Mouse (Mus musculus): ENCODE results near the gene Rhod. TPM values are rescaled to one million over a fixed set of nuclear protein-coding genes. Genes with fewer than 3 reads are reported as not detected.

Rhod gene
- polyA plus RNA-seq, 1 experiment from 2014 or later, result 18.3 TPM

DNA sequence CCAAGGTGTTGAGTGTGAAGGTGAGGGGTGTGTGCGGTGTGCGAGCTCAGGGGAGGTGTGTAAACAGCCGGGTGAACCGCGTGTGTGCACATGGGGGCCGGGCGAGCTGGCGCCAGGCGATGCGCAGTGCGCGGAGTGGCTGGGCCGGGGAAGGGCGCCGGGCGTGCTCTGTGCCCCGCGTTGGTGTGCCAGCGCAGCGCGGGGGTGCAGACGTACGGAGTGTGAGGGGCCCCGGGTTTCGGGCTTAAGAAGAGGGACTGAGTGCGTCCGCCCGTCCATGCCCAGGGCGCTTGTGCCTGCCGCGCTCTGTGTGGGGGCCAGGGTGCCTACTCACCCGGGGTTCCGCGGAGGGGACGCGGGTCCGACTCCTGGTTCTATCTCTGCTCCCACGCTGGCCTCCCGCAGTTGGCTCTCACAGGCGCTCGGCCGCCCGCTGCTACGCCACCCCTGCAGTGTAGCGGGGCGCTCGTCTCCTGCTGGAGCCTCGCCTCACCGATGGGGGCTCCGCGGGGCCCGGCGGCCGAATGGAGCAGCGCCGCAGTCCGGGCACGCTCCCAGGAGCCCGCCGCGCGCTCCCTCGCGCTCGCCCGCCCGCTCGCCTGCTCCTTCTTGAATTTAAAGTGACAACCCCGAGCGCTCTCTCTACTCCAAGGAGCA, 37.5 kb upstream of the Rhod start:
- Histone ChIP-seq H3K9ac (ENCODE audit: low read length) (peak overlapping the region; percentile 73), H3K27ac (ENCODE audit: low read length) (no peak overlapping the region), H3K4me3 (ENCODE audit: low read length) (peak overlapping the region; percentile 57), H3K4me2 (ENCODE audit: low read depth, low read length) (peak overlapping the region; percentile 97), H3K4me1 (ENCODE audit: control insufficient read depth, insufficient read depth, low read length) (peaks cover 8% of the 10 kb centered on the region), H3K9me3 (replicated peaks; ENCODE audit: control insufficient read depth, low read length) (no peaks in the 10 kb centered on the region), H3K36me3 (ENCODE audit: control insufficient read depth, insufficient read depth) (no peaks in the 10 kb centered on the region), H3K27me3 (ENCODE audit: control insufficient read depth, insufficient read depth, low read length) (peaks cover 32% of the 10 kb centered on the region)
- WGBS, result under 1% methylated on average over 70 of the region's 70 CpGs
- peak; percentile 71 for ATAC-seq (replicated peaks; ENCODE audit: extremely low read depth, insufficient read depth, low FRiP score)

DNA sequence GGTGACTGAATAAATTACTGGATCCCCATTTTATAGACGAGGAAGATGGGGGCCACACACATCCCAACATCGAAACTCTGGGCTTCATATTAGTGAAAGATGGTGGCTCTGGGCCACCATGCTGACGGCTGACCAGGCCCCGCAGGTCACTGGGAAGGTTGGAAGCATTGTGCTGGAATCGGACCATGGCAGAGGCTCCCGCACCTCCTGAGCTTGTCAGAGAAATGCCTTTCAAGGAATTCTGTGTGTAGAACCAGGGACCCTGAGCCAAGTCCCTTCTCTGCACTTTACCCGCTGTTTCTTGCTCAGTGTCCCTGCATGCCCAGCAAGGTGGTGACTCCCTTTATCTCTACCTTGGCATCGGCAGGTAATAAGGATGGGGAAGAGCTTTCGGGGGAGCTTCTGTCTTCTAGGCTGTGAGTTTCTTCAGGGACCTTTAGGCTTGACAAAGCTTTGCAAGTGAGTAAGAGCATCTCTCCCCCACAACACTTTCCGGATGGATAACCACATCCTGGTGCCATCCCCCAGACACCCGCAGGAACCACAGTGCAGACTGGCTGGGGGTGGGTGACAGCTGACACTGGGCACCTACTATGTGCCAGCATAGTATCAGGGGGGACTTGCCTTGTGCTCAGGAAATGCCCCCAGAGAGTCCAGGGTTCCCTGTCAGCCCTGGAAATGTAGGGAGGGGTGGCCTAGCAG, 36.1 kb upstream of the Rhod start:
- H3K4me1 ChIP-seq (ENCODE audit: control insufficient read depth, insufficient read depth, low read length), result peaks cover 8% of the 10 kb centered on the region
- no peak overlapping the region for H3K4me3 ChIP-seq (ENCODE audit: low read length)
- WGBS, result 79% methylated on average over 11 of the region's 11 CpGs
- H3K9me3 ChIP-seq (replicated peaks; ENCODE audit: control insufficient read depth, low read length), result no peaks in the 10 kb centered on the region
- H3K27ac ChIP-seq (ENCODE audit: low read length), result no peak overlapping the region
- no peak overlapping the region for H3K4me2 ChIP-seq (ENCODE audit: low read depth, low read length)
- H3K36me3 ChIP-seq (ENCODE audit: control insufficient read depth, insufficient read depth), result no peaks in the 10 kb centered on the region
- H3K9ac ChIP-seq (ENCODE audit: low read length), result no peak overlapping the region
- ATAC-seq (replicated peaks; ENCODE audit: extremely low read depth, insufficient read depth, low FRiP score), result no peak
- peaks cover 32% of the 10 kb centered on the region for H3K27me3 ChIP-seq (ENCODE audit: control insufficient read depth, insufficient read depth, low read length)

DNA sequence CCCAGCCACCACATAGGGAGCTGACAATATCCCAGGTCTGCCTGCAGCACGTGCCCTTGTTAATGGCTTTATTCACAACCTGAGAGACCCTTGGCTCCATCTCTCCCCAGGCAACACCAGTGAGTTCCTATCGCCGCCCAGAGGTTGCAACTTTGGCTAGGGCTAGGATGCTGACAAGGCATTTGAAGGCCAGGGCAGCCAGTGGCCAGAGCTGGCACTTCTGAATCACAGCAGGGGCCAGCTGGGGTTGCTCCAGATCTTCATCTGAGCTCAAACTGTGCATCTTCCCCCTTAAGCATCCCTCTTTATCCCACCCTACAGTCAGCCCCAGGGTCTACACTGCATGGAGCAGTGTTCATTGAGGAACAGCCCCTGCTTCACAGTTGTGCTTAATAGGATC, 35.5 kb upstream of the Rhod start:
- 50% methylated on average over 3 of the region's 3 CpGs for WGBS

DNA sequence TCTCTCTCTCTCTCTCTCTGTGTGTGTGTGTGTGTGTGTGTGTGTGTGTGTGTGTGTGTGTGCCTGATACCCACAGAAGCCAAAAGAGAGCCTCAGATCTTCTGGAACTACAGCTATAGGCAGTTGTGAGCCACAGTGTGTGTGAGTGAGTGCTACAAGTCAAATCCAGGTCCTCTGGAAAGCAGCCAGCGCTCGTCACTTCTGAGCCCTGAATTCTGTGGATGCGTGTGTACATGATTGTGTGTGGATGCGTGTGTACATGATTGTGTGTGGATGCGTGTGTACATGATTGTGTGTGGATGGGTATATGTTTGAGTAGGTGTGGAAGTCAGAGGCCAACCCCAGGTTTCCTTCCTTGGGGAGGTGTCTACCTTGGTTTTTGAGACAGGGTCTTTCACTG, 34.3 kb upstream of the Rhod start:
- Histone ChIP-seq H3K4me1 (ENCODE audit: control insufficient read depth, insufficient read depth, low read length) (peaks cover 8% of the 10 kb centered on the region), H3K36me3 (ENCODE audit: control insufficient read depth, insufficient read depth) (no peaks in the 10 kb centered on the region), H3K4me2 (ENCODE audit: low read depth, low read length) (no peak overlapping the region), H3K9me3 (replicated peaks; ENCODE audit: control insufficient read depth, low read length) (no peaks in the 10 kb centered on the region), H3K27ac (ENCODE audit: low read length) (no peak overlapping the region), H3K4me3 (ENCODE audit: low read length) (no peak overlapping the region), H3K9ac (ENCODE audit: low read length) (no peak overlapping the region), H3K27me3 (ENCODE audit: control insufficient read depth, insufficient read depth, low read length) (peaks cover 32% of the 10 kb centered on the region)
- 77% methylated on average over 5 of the region's 5 CpGs for WGBS
- no peak for ATAC-seq (replicated peaks; ENCODE audit: extremely low read depth, insufficient read depth, low FRiP score)

More for the DNA sequence above, 35.5 kb upstream of the Rhod start:
- Histone ChIP-seq H3K4me1 (ENCODE audit: control insufficient read depth, insufficient read depth, low read length) (peaks cover 8% of the 10 kb centered on the region), H3K27me3 (ENCODE audit: control insufficient read depth, insufficient read depth, low read length) (peaks cover 32% of the 10 kb centered on the region), H3K4me3 (ENCODE audit: low read length) (no peak overlapping the region), H3K9ac (ENCODE audit: low read length) (no peak overlapping the region), H3K4me2 (ENCODE audit: low read depth, low read length) (no peak overlapping the region), H3K36me3 (ENCODE audit: control insufficient read depth, insufficient read depth) (no peaks in the 10 kb centered on the region), H3K27ac (ENCODE audit: low read length) (no peak overlapping the region), H3K9me3 (replicated peaks; ENCODE audit: control insufficient read depth, low read length) (no peaks in the 10 kb centered on the region)
- ATAC-seq (replicated peaks; ENCODE audit: extremely low read depth, insufficient read depth, low FRiP score), result no peak

DNA sequence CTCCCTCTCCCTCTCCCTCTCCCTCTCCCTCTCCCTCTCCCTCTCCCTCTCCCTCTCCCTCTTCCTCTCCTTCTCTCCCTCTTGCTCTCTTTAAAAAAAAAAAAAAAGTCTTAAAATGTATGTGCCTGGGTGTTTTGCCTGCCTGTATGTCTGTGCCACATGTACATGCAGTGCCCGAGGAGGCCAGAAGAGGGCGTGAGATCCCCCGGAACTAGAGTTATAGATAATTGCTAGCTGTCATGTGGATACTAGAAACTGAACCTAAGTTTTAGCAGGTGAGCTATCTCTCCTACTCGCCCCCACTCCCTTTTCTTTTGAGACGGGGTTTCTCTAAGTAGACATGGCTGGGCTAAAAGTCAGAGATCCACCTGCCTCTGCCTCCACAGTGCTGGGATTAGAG, 29.1 kb upstream of the Rhod start:
- Histone ChIP-seq H3K9ac (ENCODE audit: low read length) (no peak overlapping the region), H3K4me1 (ENCODE audit: control insufficient read depth, insufficient read depth, low read length) (no peaks in the 10 kb centered on the region), H3K27me3 (ENCODE audit: control insufficient read depth, insufficient read depth, low read length) (peaks cover 2% of the 10 kb centered on the region), H3K4me3 (ENCODE audit: low read length) (no peak overlapping the region), H3K4me2 (ENCODE audit: low read depth, low read length) (no peak overlapping the region), H3K9me3 (replicated peaks; ENCODE audit: control insufficient read depth, low read length) (no peaks in the 10 kb centered on the region), H3K36me3 (ENCODE audit: control insufficient read depth, insufficient read depth) (no peaks in the 10 kb centered on the region), H3K27ac (ENCODE audit: low read length) (no peak overlapping the region)
- no peak for ATAC-seq (replicated peaks; ENCODE audit: extremely low read depth, insufficient read depth, low FRiP score)
- 35% methylated on average over 5 of the region's 5 CpGs for WGBS

DNA sequence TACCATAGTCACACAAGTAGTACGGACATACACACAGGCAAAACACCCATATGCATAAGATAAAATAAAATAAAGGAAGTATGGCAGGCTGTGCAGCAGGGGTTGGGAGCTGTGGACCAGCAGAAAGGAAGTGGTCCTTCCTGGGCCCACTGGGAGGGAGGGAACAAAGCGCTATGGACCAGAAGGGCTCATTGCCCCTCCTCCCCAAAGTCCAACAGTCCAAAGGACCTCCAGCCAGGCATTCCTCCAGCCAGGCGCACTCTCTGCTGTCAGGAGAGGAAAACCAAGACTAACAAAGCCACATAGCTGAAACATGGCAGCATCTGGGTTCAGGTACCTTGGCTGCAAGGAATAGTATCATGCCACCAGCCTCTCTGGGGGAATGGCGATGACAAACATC, 25.4 kb upstream of the Rhod start:
- no peaks in the 10 kb centered on the region; the same call in 1 of the 2 replicates for H3K27me3 ChIP-seq (ENCODE audit: control insufficient read depth, insufficient read depth, low read length)
- H3K4me1 ChIP-seq (ENCODE audit: control insufficient read depth, insufficient read depth, low read length), result no peaks in the 10 kb centered on the region
- H3K36me3 ChIP-seq (ENCODE audit: control insufficient read depth, insufficient read depth), result no peaks in the 10 kb centered on the region
- no peak overlapping the region for H3K9ac ChIP-seq (ENCODE audit: low read length)
- WGBS, result 83% methylated on average over 4 of the region's 4 CpGs
- no peak overlapping the region for H3K4me2 ChIP-seq (ENCODE audit: low read depth, low read length)
- H3K9me3 ChIP-seq (replicated peaks; ENCODE audit: control insufficient read depth, low read length), result no peaks in the 10 kb centered on the region
- H3K27ac ChIP-seq (ENCODE audit: low read length), result no peak overlapping the region
- no peak for ATAC-seq (replicated peaks; ENCODE audit: extremely low read depth, insufficient read depth, low FRiP score)
- no peak overlapping the region for H3K4me3 ChIP-seq (ENCODE audit: low read length)

DNA sequence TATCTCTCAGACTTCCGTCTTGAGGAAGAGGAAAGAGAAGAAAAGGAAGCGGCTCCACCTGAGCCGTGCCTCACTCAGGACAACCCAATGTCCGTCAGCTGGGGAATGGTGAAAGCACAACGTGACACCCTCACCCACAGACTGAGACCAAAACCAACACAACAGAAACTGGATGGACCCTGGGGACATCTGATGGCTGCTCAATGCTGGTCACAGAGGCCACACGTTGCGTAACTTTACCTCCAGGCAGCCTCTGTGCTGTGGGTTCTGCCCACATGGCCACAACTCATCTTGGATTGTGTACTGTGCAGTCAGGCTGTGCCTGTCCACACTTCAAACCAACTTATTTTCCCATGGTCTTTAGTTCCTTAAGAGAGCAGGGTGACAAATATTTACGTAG, 22.7 kb upstream of the Rhod start:
- Histone ChIP-seq H3K9me3 (replicated peaks; ENCODE audit: control insufficient read depth, low read length) (no peaks in the 10 kb centered on the region), H3K4me3 (ENCODE audit: low read length) (no peak overlapping the region), H3K4me2 (ENCODE audit: low read depth, low read length) (no peak overlapping the region), H3K4me1 (ENCODE audit: control insufficient read depth, insufficient read depth, low read length) (no peaks in the 10 kb centered on the region), H3K27me3 (ENCODE audit: control insufficient read depth, insufficient read depth, low read length) (no peaks in the 10 kb centered on the region), H3K27ac (ENCODE audit: low read length) (no peak overlapping the region), H3K36me3 (ENCODE audit: control insufficient read depth, insufficient read depth) (no peaks in the 10 kb centered on the region), H3K9ac (ENCODE audit: low read length) (no peak overlapping the region)
- WGBS, result 70% methylated on average over 8 of the region's 8 CpGs
- no peak for ATAC-seq (replicated peaks; ENCODE audit: extremely low read depth, insufficient read depth, low FRiP score)

DNA sequence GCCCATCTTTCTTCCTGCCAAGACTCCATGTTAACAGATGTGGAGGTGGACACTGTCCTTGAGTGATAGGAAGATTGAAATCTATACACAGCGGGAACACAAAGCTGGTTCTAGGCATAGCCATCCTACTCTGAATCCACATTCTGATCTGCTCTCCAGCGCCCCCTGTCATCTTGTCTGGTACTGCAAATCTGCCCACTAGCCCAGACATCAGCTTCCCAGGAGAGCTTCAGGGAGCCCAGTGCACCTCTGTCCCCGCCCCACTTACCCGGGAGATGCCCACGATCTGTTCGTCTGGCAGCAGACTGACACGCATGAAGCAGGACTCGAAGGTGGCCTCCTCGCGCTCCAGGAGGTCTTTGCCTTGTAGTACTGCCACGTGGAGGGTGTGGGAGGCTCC, 17.0 kb upstream of the Rhod start:
- no peaks in the 10 kb centered on the region for H3K9me3 ChIP-seq (replicated peaks; ENCODE audit: control insufficient read depth, low read length)
- no peaks in the 10 kb centered on the region for H3K36me3 ChIP-seq (ENCODE audit: control insufficient read depth, insufficient read depth)
- no peak for ATAC-seq (replicated peaks; ENCODE audit: extremely low read depth, insufficient read depth, low FRiP score)
- H3K27me3 ChIP-seq (ENCODE audit: control insufficient read depth, insufficient read depth, low read length), result no peaks in the 10 kb centered on the region
- 8% methylated on average over 11 of the region's 11 CpGs for WGBS
- no peak overlapping the region for H3K9ac ChIP-seq (ENCODE audit: low read length)
- no peak overlapping the region for H3K27ac ChIP-seq (ENCODE audit: low read length)
- H3K4me2 ChIP-seq (ENCODE audit: low read depth, low read length), result no peak overlapping the region
- H3K4me1 ChIP-seq (ENCODE audit: control insufficient read depth, insufficient read depth, low read length), result no peaks in the 10 kb centered on the region
- H3K4me3 ChIP-seq (ENCODE audit: low read length), result no peak overlapping the region

DNA sequence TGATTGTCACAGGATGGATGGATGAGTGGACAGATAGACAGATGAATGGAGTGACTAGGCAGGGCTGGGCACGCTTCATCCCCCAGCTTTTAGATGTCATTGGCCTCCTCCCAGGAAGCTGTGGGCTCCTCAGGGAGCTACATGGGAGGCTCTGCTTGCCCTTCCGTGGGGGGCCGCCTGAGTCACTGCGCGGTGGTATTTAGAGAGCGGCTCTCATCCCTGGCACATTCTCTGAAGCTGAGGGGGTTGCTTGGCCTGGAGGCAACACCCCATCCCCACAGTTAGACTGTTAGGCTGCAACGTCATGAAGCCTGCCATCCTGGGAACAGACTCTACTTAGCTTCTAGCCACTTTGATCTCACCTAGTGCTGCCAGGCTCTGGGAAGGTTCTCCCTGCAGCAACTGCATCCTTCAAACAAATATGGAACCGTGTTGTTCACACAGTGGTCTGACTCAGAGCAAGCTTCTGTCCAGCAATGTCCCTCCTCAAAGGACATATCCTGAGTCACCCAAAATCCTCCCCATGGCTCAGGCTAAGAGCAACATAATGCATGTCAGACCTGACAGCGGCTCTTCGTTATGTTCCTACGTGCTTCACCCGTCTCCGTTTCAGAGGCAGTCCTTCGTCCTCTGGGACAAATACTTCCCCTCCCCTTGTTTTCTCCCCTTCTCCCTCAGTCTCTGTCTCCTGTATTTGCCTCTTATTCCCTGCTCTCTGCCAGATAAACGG, 16.0 kb upstream of the Rhod start:
- no peaks in the 10 kb centered on the region for H3K9me3 ChIP-seq (replicated peaks; ENCODE audit: control insufficient read depth, low read length)
- WGBS, result 68% methylated on average over 15 of the region's 15 CpGs

More for the DNA sequence above, 16.0 kb upstream of the Rhod start:
- no peak overlapping the region for H3K4me2 ChIP-seq (ENCODE audit: low read depth, low read length)
- ATAC-seq (replicated peaks; ENCODE audit: extremely low read depth, insufficient read depth, low FRiP score), result no peak
- no peak overlapping the region for H3K9ac ChIP-seq (ENCODE audit: low read length)
- no peak overlapping the region for H3K27ac ChIP-seq (ENCODE audit: low read length)
- H3K27me3 ChIP-seq (ENCODE audit: control insufficient read depth, insufficient read depth, low read length), result no peaks in the 10 kb centered on the region
- H3K36me3 ChIP-seq (ENCODE audit: control insufficient read depth, insufficient read depth), result no peaks in the 10 kb centered on the region
- no peak overlapping the region for H3K4me3 ChIP-seq (ENCODE audit: low read length)
- H3K4me1 ChIP-seq (ENCODE audit: control insufficient read depth, insufficient read depth, low read length), result no peaks in the 10 kb centered on the region
